Mouse (Mus musculus): ENCODE measurements around the gene Hfe. TPM values are rescaled to one million over a fixed set of nuclear protein-coding genes. Genes with fewer than 3 reads are reported as not detected.
"Not testable (repeated sequence)": the region's sequence is repeated elsewhere in the genome, so short reads cannot be mapped to it uniquely, and the experiment has no call there.

Hfe gene
- polyA plus RNA-seq, 1 experiment = 4.4 TPM

DNA sequence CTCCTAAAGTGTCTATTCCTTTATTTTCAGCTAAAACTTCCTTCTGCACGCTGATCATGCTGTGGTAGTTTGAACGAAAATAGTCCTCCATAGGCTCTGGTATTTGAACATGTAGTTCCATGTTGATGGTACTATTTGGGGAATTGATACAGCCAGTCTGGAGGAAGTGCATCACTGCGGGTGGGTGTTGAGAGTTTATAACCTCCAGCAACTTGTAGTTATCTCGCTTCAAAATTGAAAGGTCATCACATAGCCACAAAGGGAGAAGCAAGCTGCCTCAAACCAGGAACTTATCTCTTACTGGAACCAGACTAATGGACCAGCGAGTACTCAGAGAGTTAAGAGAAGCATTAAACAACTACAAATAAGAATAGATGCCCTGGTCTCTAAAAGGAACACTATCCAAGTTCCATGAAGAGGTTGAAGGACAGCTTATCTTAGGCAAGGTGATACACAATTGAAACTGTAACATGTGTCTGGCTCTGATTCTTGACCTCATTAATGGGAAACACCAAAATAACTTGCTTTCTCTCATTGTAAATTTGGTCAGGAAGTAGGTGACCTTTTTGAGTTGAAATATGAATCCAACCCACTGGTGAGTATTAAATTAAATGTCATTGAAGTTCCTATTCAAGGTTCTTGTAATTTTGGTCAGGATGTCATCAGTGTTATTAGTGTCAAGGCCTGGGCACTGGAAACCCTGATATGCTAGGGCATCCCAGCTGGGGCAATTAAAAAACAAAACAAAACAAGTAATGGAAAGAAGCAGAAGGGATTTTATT is 5.8 kb upstream of the Hfe start:
- DNase-seq (ENCODE audit: extremely low spot score in 1 of 2, low spot score in 1 of 2) = no peak

DNA sequence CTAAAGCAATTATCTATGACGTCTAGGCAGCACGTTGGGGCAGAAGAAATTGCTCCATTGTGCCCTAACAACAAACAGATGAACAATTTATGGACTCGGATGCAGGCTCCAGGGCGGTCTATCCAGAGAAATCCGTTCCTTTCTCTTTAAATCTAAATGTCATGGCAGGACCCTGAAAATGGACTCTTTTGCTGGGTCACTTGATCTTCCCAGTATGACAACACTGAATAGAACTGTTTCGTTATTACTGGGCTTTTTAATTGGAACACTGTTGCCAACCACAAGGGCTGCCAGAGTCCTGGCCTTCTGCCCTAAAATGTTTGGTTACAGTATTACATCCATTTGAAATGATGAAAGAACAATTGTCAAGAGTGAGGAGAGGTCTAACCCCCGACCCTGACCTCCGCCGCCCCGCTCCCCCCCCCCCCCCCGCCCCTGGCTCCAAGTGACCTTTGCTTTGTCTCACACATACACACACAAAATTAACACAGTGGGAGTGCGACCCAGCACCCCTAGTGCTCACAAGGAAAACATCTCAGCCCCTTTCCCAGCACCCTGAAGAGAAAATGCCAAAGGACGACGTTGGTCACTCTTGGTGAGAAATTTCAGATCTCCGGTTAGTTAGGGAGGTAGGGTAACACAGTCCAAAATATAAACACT is 810 bp downstream of the Hfe start:
- no peak for DNase-seq (ENCODE audit: extremely low spot score in 1 of 2, low spot score in 1 of 2)

DNA sequence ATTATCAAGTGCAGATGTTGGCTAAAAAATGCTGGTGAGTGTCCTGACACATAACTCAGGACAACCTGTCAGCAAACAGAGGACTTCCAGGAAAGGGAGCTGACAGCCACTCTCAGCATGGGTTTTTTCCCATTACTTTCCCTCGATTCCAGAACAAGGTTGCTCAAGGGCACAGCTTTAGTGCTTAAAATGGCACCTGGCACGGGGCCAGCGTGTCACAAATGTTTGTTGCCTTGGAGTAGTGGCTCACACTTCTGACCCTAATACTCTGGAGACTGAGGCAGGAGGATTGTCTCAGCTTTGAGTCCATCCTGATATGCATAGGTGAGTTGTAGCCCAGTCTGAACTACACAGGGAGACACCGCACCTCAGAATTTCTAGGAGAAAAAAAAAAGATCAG is 2.0 kb downstream of the Hfe start:
- DNase-seq (ENCODE audit: extremely low spot score in 1 of 2, low spot score in 1 of 2) = no peak

DNA sequence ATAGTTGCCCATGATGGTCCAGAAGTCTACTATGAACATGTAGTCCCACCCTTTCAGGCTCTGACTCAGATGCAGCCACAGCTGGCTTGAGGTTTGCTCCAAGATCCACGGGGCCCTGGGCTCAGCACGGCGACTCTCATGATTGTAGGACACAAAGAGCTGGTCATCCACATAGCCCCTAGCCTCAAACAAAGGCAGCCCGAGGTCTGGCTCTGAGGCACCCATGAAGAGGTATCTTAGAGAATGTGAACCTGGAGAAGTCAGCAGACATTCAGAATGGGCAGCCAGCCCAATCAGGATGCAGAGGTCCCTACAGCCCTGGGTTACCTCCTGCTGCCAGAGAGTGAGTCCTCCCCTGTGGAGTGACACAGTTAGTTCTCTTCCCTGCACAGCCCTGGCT is 2.6 kb downstream of the Hfe start:
- DNase-seq (ENCODE audit: extremely low spot score in 1 of 2, low spot score in 1 of 2) = no peak

DNA sequence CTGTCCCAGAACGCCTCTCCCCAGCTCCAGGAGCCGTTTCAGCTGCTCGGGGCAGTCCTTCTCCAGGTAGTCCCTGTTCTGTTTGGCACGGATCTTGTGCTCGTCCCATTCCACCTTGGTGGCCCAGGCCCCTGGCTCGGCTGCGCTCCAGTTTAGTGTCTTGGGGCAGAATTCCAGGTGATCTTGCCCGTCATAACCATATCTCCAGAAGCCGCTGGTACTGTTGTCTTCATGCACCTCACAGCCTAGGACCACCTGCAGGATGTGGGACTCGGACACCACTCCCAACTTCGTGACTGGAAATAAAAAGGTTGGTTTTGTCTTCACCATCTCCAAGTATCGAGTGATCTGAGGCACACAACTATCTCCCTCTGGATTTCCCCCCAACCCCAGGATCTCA is 3.9 kb downstream of the Hfe start:
- DNase-seq (ENCODE audit: extremely low spot score in 1 of 2, low spot score in 1 of 2) = no peak

DNA sequence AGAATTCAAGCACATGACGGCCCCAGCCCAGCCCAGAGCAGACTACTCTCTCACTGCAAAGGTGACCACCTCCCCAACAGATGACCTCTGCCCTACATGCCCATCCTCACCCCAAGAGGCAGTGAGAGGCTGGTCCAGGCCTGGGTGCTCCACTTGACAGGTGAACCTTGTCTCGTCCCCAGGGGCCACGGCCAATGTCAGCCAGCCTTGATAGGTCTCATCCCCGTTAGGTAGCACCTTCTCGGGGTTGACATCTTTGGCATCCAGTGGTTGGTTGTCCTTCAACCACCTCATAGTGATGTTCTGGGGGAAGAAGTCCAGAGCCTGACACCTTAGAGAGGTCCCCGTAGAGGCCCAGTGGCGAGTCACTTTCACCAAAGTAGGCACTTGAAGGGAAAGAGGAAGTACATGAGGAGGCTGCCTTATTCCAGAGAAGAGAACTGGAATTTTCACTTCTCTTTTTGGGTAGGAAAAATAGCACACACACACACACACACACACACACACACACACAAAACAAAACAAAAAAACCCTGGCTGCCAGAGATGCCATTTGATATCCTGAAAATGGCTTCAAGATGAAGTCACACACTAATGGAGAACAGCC is 4.8 kb downstream of the Hfe start:
- DNase-seq (ENCODE audit: extremely low spot score in 1 of 2, low spot score in 1 of 2) = no peak

DNA sequence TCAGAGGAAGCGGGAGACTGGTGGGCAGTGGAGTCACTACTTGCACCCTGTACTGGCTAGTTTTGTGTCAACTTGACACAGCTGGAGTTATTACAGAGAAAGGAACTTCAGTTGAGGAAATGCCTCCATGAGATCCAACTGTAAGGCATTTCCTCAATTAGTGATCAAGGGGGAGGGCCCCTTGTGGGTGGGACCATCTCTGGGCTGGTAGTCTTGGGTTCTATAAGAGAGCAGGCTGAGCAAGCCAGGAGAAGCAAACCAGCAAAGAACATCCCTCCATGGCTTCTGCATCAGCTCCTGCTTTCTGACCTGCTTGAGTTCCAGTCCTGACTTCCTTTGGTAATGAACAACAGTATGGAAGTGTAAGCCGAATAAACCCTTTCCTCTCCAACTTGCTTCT is 7.9 kb downstream of the Hfe start:
- not testable (repeated sequence) for DNase-seq (ENCODE audit: extremely low spot score in 1 of 2, low spot score in 1 of 2)

DNA sequence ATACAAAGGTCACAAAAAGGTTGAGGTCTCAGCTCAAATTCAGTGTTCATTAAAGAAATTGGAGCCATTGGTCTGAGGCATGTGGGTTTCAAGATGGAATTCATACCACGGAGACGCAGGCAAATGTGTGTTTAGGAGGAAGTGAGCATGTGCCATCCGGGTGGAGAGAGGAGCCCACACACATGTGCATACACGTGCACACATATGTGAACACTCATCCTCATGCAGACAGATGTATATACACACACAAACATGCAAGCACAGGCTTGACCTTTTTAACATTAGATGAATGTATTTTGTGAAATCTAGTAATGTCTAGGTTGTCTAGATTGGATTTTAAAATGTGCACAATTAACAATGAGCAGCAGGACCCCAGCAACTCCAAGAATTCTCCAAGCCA is 8.4 kb downstream of the Hfe start:
- DNase-seq (ENCODE audit: extremely low spot score in 1 of 2, low spot score in 1 of 2) = no peak

DNA sequence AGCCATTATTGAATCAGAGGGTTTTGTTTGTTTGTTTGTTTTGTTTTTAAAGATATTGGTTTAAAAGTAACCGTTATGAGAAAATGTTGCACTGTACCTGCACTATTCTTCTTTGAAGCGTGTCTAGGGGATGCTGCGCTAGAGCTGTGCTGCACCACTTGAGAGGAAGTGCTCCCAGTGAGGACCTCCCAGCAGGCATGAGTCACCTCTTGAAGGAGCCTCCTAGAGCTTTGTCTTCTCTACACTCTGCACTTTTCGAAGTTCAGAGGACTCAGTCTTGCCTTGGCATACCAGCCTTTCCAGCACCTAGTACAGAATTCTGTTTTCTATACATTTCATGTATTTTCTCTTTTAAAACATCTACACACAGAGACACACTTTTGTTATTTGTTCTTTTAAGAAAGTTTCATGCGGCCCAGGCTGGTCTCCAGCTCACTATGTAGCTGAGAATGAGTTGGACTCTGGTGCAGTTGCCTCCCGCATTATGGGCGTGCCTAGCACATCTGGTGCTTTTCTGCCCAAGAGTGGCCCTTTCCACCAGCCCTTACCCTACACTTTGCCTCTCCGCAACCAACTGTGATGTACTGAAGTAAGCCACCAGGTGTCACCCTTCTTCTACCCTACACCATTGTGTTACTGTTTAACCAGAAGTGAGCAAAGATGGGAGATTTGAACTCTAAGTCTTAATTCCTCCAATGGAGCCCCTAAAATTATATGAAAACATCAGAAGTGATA is 9.7 kb downstream of the Hfe start:
- DNase-seq (ENCODE audit: extremely low spot score in 1 of 2, low spot score in 1 of 2) = peak; percentile 75 to 90

DNA sequence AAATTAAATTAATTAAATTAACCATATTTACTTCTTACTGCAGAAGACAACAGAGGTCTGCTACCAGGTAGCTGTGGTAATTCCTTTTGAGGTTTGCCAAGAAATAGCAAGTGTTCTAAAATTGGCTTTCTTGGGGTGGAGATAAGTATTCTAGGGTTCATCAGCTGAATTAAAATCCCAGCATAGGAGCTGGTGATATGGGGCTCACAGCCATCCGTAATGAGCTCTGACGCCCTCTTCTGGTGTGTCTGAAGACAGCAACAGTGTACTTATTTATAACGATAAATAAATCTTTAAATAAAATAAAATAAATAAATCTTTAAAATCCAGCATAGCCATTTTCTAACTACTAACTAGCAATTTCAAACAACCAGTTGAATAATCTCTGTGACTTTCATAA is 10.9 kb downstream of the Hfe start:
- no peak for DNase-seq (ENCODE audit: extremely low spot score in 1 of 2, low spot score in 1 of 2)

DNA sequence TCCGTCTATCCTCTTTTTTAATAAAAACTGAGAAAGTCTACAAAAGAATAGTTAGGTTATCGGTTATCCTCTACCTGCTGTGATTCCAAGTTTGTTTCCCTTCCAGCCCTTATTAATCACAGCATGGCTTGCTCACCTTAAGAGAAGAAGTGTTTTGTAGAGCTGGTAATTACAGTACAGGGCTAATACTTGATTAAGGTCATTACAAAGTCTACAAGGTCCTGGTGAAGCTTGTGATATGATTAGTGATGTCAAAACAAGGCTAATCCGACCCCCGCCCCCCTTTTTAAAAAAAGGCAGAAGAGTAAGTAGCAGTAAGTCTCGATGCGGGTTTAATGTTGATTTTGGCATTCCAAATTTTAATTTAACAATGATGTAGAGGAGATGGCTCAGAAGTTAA is 11.7 kb downstream of the Hfe start:
- no peak for DNase-seq (ENCODE audit: extremely low spot score in 1 of 2, low spot score in 1 of 2)

DNA sequence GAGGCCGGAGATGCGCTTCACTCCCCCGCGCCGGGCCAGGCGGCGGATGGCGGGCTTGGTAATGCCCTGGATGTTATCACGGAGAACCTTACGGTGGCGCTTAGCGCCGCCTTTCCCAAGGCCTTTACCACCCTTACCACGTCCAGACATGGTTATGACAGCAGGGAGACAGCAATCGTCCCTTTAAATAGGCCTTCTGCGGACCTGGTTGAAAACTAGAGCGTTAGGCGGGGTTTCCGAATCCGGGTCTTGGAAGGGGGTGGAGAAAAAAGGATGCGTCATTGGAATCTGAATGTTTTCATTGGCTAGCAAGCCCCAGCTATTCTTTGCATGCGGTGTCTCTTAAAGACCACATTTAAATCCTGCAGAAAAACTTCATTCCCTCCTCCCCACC is 12.4 kb downstream of the Hfe start, which contains the start of gene Hist1h4c:
Hist1h4c (minus strand) TSS at position 155 of the 394 bp plus-strand sequence.
- DNase-seq (ENCODE audit: extremely low spot score in 1 of 2, low spot score in 1 of 2) = peak; percentile 98 to 100

DNA sequence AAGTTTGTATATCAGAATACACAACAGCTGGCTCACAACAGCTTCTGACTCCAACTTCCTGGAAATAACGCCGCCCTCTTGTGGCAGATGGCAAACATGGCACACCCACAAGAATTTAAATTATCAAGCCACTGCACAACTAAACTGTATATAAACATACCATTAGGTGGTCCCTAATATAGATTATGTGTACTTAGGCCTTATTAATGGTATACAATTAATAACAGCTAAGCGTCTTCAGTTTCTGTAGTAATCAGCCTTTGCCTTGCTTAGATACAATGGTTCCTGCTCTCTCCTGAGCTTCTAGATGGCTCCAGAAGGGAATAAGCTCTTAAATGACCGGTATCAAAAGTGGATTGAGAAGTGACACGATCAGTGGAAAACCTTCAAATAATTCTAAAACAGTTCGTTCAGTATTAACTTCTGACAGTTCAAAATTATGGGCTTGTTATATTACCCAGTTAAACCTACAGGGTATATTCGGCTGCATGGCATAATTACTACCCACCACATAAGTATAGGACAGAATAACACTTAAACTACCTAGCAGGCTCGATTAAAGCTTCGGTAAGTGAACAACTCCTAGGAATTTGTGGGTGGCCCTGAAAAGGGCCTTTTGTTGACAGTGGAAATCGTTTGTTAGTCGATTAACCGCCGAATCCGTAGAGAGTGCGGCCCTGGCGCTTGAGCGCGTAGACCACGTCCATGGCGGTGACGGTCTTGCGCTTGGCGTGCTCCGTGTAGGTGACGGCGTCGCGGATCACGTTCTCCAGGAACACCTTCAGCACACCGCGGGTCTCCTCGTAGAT is 13.0 kb downstream of the Hfe start:
- peak in 1 of 2 experiments; percentile 78 for DNase-seq (ENCODE audit: extremely low spot score in 1 of 2, low spot score in 1 of 2)

DNA sequence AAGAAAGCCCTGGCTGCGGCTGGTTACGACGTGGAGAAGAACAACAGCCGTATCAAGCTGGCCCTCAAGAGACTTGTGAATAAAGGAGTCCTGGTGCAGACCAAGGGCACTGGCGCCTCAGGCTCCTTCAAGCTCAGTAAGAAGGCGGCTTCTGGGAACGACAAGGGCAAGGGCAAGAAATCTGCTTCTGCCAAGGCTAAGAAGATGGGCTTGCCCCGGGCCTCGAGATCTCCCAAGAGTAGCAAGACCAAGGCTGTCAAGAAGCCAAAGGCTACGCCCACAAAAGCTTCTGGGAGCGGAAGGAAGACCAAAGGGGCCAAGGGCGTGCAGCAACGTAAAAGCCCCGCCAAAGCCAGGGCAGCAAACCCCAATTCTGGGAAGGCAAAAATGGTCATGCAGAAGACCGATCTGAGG is 14.6 kb downstream of the Hfe start:
- no peak for DNase-seq (ENCODE audit: extremely low spot score in 1 of 2, low spot score in 1 of 2)

DNA sequence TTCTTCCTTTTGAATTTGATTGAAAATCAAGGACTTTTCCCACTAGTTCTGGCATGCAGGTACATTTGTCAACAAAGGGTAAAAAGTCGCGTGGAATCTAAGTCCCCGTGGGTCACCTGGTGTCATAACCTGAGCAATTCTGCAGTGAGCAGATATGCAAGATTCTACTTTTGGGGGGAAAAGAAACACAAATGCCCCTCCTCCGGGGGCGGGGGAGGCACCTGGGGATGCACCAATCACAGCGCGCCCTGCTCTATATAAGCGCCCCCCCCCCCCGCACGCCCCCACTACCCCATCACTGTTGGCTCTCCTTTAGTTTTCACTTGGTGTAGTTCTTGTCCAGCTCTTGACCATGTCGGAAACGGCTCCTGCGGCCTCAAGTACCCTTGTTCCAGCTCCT is 15.1 kb downstream of the Hfe start, which contains the start of gene Hist1h1t:
Hist1h1t (plus strand) TSS at position 301 of the 400 bp plus-strand sequence.
- no peak for DNase-seq (ENCODE audit: extremely low spot score in 1 of 2, low spot score in 1 of 2)

DNA sequence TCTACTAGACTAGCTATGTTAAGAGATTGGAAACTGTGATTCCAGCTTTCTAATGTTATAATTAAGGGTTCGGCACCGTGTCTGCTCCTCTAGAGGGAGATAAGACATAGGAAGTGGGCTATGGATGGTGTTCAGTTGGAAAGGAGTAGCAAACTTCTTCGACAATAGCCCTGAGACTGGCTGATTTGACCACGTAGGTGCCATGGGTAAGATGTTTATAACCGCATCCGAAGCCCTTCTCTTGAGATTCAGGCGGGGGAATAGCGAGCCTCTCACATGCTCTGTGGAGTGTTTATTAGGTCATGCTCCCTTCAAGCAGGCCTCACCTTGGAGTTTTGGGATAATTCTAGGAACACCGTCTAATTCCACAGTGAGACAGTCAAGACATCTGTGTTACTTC is 15.7 kb downstream of the Hfe start:
- DNase-seq (ENCODE audit: extremely low spot score in 1 of 2, low spot score in 1 of 2) = no peak

DNA sequence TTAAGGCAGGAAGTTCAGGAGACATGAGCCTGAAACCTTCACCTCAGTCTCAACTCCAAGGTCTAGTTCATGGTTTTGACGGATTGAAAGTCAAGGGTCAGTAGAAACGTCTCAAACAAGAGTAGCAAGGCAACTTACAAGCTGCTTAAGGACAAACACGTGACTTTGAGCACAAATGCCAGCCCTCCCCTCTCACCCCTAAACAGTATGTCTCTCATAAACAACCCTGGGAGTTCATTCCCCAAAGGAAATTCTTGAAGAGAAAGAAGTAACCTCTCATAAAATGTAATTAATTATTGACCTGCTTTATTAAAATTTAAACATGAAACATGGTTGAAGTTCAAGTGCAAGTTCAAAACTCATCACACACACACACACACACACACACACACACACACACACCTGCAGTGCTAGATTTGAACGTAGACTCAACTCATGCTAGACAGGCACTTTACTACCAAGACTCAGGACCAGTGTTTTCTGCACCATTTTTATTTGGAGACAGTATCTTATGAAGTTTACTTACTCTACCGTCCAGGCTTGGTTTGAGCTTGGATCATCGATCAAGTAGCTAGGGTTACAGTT is 16.7 kb downstream of the Hfe start:
- no peak for DNase-seq (ENCODE audit: extremely low spot score in 1 of 2, low spot score in 1 of 2)

DNA sequence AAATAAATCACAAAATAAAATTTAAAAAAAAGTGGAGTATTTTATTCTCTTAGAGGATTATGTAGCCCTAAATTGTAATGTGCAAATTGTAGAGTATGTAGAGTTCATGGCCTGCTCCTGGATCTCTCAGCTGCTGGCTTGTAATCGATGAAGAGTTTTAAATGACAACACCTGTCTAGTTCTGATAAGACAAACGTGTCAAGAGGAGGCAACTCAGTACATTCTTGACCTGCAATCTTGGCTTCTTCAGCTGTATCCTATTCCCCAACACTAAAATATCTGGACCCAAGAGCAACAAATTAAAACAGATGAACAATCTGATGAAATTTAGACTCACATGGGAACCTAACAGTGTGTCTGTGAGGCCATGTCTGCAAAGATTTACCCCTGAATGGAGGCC is 21.2 kb downstream of the Hfe start:
- no peak for DNase-seq (ENCODE audit: extremely low spot score in 1 of 2, low spot score in 1 of 2)

DNA sequence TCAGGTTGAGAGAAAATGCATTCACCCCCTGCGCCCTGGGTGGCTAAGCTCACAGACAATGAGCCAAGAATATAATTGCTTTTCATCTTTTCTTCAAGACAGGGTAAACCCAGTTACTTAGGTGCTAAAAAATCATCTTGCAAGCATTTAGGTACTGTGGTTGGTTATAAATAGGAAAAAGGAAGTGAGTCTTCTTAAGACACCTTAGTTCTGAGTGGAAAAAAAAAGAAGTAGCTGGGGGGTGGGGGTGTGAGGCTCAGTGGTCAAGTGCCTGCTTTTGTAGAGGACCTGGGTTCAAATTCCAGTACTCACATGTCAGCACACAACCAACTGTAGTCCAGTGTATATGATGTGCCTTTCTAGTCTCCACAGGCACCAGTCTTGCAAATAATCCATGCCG is 21.7 kb downstream of the Hfe start:
- DNase-seq (ENCODE audit: extremely low spot score in 1 of 2, low spot score in 1 of 2) = no peak

DNA sequence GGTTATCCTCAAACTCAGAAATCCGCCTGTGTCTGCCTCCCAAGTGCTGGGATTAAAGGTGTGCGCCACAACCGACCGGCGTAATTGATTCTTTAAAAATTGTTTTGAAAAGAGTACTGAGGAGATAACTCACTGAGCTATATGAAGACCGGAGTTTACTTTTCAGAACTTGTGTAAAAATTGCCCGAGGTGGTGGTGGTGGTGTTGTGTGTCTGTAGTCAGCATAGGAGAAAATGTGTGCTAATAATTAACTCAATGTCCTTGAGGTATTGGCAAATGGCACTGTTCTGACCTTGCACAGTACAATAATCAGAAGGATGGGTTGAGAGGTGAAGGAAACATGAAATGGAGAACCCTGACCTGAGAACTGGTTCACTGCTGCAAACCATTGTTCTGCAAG is 22.7 kb downstream of the Hfe start:
- no peak for DNase-seq (ENCODE audit: extremely low spot score in 1 of 2, low spot score in 1 of 2)

All from frontal cortex, adult 2 months (tissue).